Mouse (Mus musculus) monocyte, adult 2 months (primary cell): ENCODE measurements around the gene Prl7b1.

Source experiments
- DNase-seq, 2 experiments: peaks; one replicate each; pipeline ENCODE4 v3.0.0; 2022; ENCODE audit warnings: low spot score in 2 of 2, low read depth in 1 of 2

Gene Prl7b1

GRCm38 (mm10) chr13:27610482-27610881 is at the start of gene Prl7b1:
Gene Prl7b1, minus strand, starts transcription at chr13:27610582.
- DNase-seq = no peak

- no peak for DNase-seq
These were observed 32.0 kb upstream of the Prl7b1 start, which contains the start of gene Prl7a1 for GRCm38 (mm10) chr13:27642393-27642792. Gene Prl7a1, minus strand, starts transcription at chr13:27642493.

GRCm38 (mm10) chr13:27582071-27582470 is 28.3 kb downstream of the Prl7b1 start, which contains the start of gene Prl8a1:
Gene Prl8a1, minus strand, starts transcription at chr13:27582171.
- no peak for DNase-seq

- DNase-seq = no peak
These were observed 45.9 kb downstream of the Prl7b1 start, which contains the start of gene Prl8a9 for GRCm38 (mm10) chr13:27564506-27564905. Gene Prl8a9, minus strand, starts transcription at chr13:27564606.

GRCm38 (mm10) chr13:27553336-27553735 is 57.0 kb downstream of the Prl7b1 start:
- no peak for DNase-seq
